Mouse (Mus musculus) gastrocnemius, postnatal 4 days (tissue): ENCODE measurements at regions not wholly inside any gene's neighbourhood (a gene's known extent, or its start where the extent isn't known, plus 50 kb on each side); places are given as distances from the start of the nearest gene placed in this dataset.
"Not testable (repeated sequence)": the region's sequence is repeated elsewhere in the genome, so short reads cannot be mapped to it uniquely, and the experiment has no call there.

Experiments used
- DNase-seq, 2 experiments: peaks; one replicate each; pipeline ENCODE4 v3.0.0; 2021 to 2022; ENCODE audit warnings: low spot score in 2 of 2, mixed read lengths in 2 of 2

- no peak for DNase-seq
Measured at GRCm38 (mm10) chr8:7323067-7323675, 1337.9 kb downstream of the Efnb2 start.

DNA sequence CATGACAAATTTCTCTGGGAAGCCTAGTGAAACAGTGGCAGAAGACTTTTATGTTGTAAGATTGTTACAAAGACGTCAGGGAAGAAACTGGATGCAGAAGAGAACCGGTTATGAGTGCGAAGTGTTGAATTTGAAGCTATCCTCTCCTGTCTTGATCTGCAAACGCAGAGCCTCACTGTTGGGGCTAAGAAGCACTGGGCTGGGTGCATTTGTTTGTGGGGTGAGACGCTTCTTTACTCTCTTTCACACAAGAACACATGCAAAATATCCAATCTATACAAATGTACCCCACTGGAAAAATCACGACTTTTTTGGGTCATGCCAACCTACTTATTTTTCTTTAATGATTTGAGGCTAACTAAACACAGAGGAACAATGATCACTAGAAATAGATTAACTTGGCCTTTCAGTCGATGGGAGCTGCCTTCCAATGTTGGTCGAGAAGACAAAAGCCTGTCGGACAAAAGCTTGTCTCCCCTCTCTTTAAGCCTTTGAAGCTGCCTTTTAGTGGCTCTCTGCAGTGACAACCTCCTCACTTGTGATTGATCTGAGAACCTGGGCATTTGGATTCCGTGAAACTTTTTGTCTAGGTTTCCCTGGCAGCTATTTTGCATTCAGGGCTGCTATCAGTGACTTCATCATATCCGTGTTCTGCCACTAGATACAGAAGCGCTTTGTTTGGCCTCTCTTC, 1338.5 kb downstream of the Efnb2 start:
- no peak for DNase-seq

- no peak for DNase-seq
Measured at GRCm38 (mm10) chr8:7316806-7317355, 1344.2 kb downstream of the Efnb2 start.

DNA sequence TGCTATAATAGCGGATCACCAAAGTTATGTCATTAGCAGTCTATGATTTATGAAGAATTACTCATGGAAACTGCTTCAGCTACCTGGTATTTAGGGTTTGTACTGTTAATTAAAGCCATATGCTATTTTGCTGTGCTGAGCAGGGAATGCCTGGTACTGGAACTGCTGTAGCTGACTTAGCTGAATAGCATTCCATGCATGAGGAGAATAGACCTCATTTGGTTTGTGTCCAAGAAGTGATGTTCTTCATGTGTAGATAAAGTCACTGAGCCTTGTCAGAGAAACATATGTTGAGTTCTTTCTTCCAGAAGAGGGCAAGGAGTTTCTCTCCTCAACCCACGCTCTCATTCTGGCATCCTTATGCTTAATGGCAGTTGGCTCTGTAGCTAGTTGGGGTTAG, 1351.8 kb downstream of the Efnb2 start:
- no peak for DNase-seq

- no peak for DNase-seq
Measured at GRCm38 (mm10) chr8:7289361-7289760, 1371.7 kb downstream of the Efnb2 start.

- DNase-seq: no peak
Measured at GRCm38 (mm10) chr8:7286581-7286980, 1374.5 kb downstream of the Efnb2 start.

GRCm38 (mm10) chr8:7267406-7267805, 1393.6 kb downstream of the Efnb2 start:
- DNase-seq: no peak

GRCm38 (mm10) chr8:7254336-7254735, 1406.7 kb downstream of the Efnb2 start:
- DNase-seq: not testable (repeated sequence)

DNA sequence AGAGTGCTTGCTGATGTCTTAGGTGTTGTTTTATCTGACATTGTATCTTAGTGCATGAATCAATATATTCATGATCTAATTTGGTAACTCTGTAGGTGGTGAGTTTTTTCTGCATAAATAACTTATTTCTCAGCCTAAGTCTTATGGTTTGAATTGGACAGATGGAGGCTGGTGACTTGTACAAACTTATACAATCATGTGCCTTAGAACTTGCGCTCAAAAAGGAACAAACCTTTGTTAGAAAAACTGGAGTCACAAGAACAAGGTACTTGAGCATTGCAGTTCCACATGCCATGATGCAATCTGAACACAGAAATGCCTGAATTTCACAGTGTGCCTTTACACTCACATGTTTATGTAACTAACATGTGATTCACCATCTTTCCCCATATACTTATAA, 1420.7 kb downstream of the Efnb2 start:
- DNase-seq: no peak

DNA sequence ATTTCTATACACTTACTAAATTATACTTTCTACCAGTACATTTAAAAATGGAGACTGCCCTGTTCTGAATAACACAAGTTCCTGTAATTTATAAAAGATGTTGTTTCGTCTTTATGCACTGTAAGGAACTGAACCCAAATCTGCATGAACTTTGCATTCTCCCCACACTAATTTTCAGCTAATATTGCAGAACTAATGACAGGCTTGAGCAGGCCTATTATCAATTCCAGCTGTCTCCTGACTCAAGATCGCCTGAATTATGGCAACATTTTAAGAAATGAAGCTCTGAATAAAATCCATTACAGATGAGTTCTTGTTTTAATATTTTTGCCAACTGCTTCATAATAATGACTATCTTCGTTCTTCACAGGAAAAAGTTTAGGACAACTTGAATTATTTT, 1427.0 kb downstream of the Efnb2 start:
- no peak for DNase-seq

GRCm38 (mm10) chr8:7219300-7219699, 1441.7 kb downstream of the Efnb2 start:
- no peak for DNase-seq

GRCm38 (mm10) chr8:7207178-7207577, 1453.9 kb downstream of the Efnb2 start:
- DNase-seq: no peak

GRCm38 (mm10) chr8:7206596-7206995, 1454.4 kb downstream of the Efnb2 start:
- DNase-seq: no peak

GRCm38 (mm10) chr8:7205086-7205485, 1456.0 kb downstream of the Efnb2 start:
- DNase-seq: no peak

- no peak for DNase-seq
Measured at GRCm38 (mm10) chr8:7190726-7191125, 1470.3 kb downstream of the Efnb2 start.

GRCm38 (mm10) chr8:7163361-7163760, 1497.7 kb downstream of the Efnb2 start:
- no peak for DNase-seq

DNA sequence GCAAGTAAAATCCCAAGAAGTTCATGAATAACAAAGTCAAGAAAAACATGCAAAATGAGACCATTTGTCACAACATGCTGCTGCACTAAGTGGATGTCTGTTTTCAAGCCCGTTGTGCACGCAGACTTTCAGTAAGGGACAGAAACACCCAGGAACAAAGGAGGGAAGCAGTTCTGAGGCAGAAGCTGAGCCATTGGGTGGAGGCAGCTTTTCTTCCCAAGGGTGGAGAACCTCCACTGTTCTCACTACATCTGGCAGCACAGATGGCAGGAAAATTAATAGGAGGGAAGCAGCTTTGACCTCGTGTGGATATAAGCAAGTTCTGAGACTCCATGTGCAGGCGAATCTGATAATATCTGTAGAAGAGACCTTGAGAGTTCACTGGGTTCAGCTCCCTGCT, 1529.3 kb downstream of the Efnb2 start:
- no peak for DNase-seq

DNA sequence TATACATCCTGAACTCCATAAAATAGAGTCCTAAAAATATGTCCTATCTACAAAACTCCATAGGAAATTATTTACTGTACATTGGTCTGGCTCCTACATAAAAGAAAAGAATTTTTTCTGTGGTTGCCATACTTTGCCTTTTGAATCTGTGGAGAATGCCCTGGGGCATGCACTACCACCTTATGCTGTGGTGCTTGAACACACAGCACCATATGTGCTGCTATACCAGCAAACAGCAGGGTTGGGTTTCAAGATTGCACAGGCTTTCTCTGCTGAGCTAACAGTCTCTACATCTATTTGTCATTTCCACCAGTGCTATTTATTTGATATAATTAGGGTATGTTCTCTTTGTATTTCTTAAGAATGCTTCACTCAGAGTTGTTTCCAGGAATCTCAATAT, 1552.2 kb downstream of the Efnb2 start:
- DNase-seq: no peak

DNA sequence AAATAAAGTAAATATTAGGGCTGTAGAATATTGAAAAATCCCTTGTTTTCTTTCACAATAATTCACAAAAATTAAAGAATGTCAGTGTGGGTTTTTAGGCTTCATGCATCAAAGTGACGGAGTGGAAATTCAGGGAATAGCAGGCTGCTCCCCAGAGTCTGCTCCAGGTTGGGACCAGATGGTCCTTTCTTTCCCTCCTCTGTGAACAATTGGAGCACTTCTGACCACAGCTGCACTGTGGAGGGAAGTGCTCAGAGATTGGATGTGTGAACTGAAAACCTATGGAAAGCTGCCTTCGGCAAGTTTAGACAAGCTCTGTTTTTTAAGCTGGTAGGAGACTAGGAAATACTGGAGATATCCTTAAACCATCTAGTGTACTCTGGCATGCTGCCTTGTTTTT, 1563.5 kb downstream of the Efnb2 start:
- DNase-seq: no peak

DNA sequence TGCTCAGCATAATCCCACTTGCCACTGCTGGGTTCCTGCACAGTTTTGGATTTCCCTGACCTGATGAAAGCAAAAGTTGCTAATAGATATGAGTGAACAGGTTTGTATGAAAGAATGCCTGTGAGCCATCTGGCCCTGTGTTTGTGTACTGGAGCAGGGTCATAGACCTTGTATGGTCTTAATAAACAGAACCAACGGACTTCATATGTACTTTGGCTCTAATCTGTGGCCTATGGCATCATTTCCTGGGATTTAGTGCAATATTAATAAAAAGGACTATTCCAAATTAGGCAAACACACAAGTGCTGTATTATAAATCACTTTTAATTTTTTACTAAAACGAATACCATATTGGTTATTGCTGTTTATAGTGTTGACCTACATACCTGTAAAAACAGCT, 1568.2 kb downstream of the Efnb2 start:
- no peak for DNase-seq

- DNase-seq: no peak
Measured at GRCm38 (mm10) chr8:7088123-7088522, 1572.9 kb downstream of the Efnb2 start.

DNA sequence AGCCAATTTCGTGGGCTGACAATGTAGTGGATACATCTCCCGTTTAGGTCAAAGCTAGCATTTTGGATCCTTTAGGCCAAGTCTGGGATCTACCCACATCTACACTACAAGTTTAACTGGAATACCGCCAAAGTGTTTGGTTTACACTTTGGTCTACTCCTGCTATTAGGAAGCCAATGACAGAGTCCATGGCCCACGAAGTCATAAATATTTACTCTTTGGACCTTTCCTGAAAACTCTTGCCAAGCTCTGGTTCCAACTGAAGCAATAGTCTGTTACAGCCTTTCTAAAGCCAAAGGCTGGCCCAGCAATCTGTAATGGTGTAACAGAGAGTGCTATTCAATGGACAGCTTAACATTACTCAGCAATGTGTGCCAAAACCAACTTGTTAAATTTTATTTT, 1600.8 kb downstream of the Efnb2 start:
- peak in 1 of 2 experiments; percentile 8 for DNase-seq
